Mouse (Mus musculus): Measurements from ENCODE around the gene Gm20605. TPM values are rescaled to one million over a fixed set of nuclear protein-coding genes. Genes with fewer than 3 reads are reported as not detected.

Gm20605 gene
- polyA plus RNA-seq, 1 experiment from 2014 or later = 2.6 TPM

DNA sequence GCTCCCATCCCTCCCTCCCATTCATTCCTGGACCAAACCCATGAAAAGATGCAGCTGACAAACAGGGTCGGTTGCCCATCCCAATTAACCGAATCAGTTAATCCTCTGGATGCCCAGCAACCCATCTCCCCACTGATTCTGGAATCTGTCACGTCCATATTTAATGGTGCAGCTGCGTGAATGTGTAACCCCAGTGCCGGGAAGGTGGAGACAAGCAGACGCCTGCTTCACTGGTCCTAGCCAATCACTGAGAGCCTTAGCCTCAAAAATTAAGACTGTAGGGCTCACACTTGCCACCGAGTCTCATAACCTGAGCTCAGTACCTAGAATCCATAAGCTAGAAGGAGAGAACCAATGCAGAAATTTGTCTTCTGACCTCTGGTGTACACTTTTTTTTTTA, 33.1 kb upstream of the Gm20605 start:
- H3K9me3 ChIP-seq (ENCODE audit: low read length) = no peaks in the 10 kb centered on the region
- TF ChIP-seq EP300 (IDR thresholded peaks at IDR 0.05; ENCODE audit: low read depth) (no peak), CTCF (IDR thresholded peaks at IDR 0.05; ENCODE audit: low read depth) (no peak)
- no peak overlapping the region for H3K27ac ChIP-seq (ENCODE audit: low read depth)
- no peaks in the 10 kb centered on the region for H3K27me3 ChIP-seq (ENCODE audit: insufficient read depth, low read length)
- peaks cover 2% of the 10 kb centered on the region; the same call in 1 of the 2 replicates for H3K36me3 ChIP-seq (replicated peaks; ENCODE audit: insufficient read depth, low read length)
- no peak for DNase-seq
- no peak for ATAC-seq
- H3K4me2 ChIP-seq (ENCODE audit: low read depth, low read length) = no peak overlapping the region
- no peak overlapping the region for H3K4me3 ChIP-seq (ENCODE audit: low read depth, low read length)
- peaks cover 24% of the 10 kb centered on the region for H3K4me1 ChIP-seq (ENCODE audit: insufficient read depth)
- WGBS (ENCODE audit: insufficient replicate concordance) = 85% methylated on average over 7 of the region's 7 CpGs
- no peak overlapping the region for H3K9ac ChIP-seq (replicated peaks)

GRCm38 (mm10) chr5:137596601-137597261, 32.2 kb upstream of the Gm20605 start:
- no peak for DNase-seq
- H3K27me3 ChIP-seq (ENCODE audit: insufficient read depth, low read length) = no peaks in the 10 kb centered on the region
- H3K9ac ChIP-seq (replicated peaks) = no peak overlapping the region; the same call in 1 of the 2 replicates

DNA sequence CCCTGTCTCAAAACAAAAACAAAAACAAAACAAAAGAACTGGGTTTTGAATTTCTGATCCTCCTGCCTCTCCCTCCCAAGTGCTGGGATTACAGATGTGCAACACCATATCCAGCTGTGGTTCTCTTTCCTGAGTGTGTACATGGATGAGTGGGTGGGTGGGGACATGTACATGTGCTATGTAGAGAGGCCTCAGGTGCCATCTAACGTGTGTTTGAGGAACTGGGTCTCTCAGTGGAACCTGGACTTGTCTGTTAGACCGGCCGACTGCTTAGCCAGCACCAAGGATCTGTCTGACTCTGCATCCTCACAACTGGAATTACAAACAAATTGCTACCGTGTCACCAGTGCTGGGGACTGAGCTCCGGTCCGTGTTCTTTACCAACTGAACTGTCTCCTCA, 31.4 kb upstream of the Gm20605 start:
- Histone ChIP-seq H3K9me3 (ENCODE audit: low read length) (no peaks in the 10 kb centered on the region), H3K36me3 (replicated peaks; ENCODE audit: insufficient read depth, low read length) (peaks cover 2% of the 10 kb centered on the region; the same call in 1 of the 2 replicates), H3K4me1 (ENCODE audit: insufficient read depth) (peaks cover 28% of the 10 kb centered on the region), H3K27me3 (ENCODE audit: insufficient read depth, low read length) (no peaks in the 10 kb centered on the region), H3K4me3 (ENCODE audit: low read depth, low read length) (no peak overlapping the region), H3K9ac (replicated peaks) (no peak overlapping the region), H3K4me2 (ENCODE audit: low read depth, low read length) (0 out of 2 replicates have a peak overlapping the region, but pooled peaks have one; percentile 63), H3K27ac (ENCODE audit: low read depth) (0 out of 2 replicates have a peak overlapping the region, but pooled peaks have one; percentile 8)
- ATAC-seq = no peak
- WGBS (ENCODE audit: insufficient replicate concordance) = 72% methylated on average over 6 of the region's 6 CpGs
- no peak for TF ChIP-seq EP300 (IDR thresholded peaks at IDR 0.05; ENCODE audit: low read depth)
- no peak for DNase-seq

More at GRCm38 (mm10) chr5:137596601-137597261, 32.2 kb upstream of the Gm20605 start:
- WGBS (ENCODE audit: insufficient replicate concordance) = 30% methylated on average over 29 of the region's 30 CpGs
- Histone ChIP-seq H3K36me3 (replicated peaks; ENCODE audit: insufficient read depth, low read length) (peaks cover 2% of the 10 kb centered on the region; the same call in 1 of the 2 replicates), H3K4me2 (ENCODE audit: low read depth, low read length) (peak overlapping the region; percentile 63), H3K27ac (ENCODE audit: low read depth) (peak overlapping the region; percentile 70), H3K4me1 (ENCODE audit: insufficient read depth) (peaks cover 24% of the 10 kb centered on the region), H3K9me3 (ENCODE audit: low read length) (no peaks in the 10 kb centered on the region), H3K4me3 (ENCODE audit: low read depth, low read length) (peak overlapping the region; percentile 26; the same call in 1 of the 2 replicates)
- TF ChIP-seq EP300 (IDR thresholded peaks at IDR 0.05; ENCODE audit: low read depth) (no peak), CTCF (IDR thresholded peaks at IDR 0.05; ENCODE audit: low read depth) (no peak)
- no peak for ATAC-seq

- Histone ChIP-seq H3K27me3 (ENCODE audit: insufficient read depth, low read length) (no peaks in the 10 kb centered on the region), H3K9ac (replicated peaks) (no peak overlapping the region), H3K36me3 (replicated peaks; ENCODE audit: insufficient read depth, low read length) (peaks cover 2% of the 10 kb centered on the region; the same call in 1 of the 2 replicates), H3K9me3 (ENCODE audit: low read length) (no peaks in the 10 kb centered on the region), H3K4me1 (ENCODE audit: insufficient read depth) (peaks cover 29% of the 10 kb centered on the region), H3K4me2 (ENCODE audit: low read depth, low read length) (peak overlapping the region; percentile 98; the same call in 1 of the 2 replicates), H3K27ac (ENCODE audit: low read depth) (0 out of 2 replicates have a peak overlapping the region, but pooled peaks have one; percentile 8), H3K4me3 (ENCODE audit: low read depth, low read length) (no peak overlapping the region)
- no peak for TF ChIP-seq CTCF (IDR thresholded peaks at IDR 0.05; ENCODE audit: low read depth)
- TF ChIP-seq EP300 (IDR thresholded peaks at IDR 0.05; ENCODE audit: low read depth) = no peak
- no peak for DNase-seq
- 40% methylated on average over 2 of the region's 2 CpGs for WGBS (ENCODE audit: insufficient replicate concordance)
- no peak for ATAC-seq
Measured at GRCm38 (mm10) chr5:137598100-137598826, 30.7 kb upstream of the Gm20605 start.

DNA sequence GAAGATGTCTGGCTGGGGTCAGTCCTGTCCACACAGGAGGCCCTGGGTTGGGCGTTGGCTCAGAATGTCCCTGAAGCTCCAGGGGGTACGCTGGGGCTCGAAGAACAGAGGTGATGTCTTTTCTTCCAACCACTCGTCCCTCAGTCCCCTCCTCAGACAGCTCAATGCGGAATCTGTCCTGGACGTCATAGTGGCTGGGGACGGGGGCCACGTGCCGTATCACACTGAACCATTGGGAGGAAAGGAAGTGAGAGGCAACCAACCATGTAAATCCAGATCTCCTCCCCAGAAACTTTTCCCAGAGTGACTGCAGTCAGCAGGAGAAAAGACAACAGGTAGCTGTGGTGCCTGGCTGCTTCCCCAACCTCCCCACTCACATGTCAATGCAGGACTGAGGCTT, 29.4 kb upstream of the Gm20605 start:
- peak overlapping the region; percentile 88 for H3K9ac ChIP-seq (replicated peaks)
- H3K9me3 ChIP-seq (ENCODE audit: low read length) = no peaks in the 10 kb centered on the region
- H3K36me3 ChIP-seq (replicated peaks; ENCODE audit: insufficient read depth, low read length) = peaks cover 2% of the 10 kb centered on the region; the same call in 1 of the 2 replicates
- no peak for ATAC-seq
- TF ChIP-seq EP300 (IDR thresholded peaks at IDR 0.05; ENCODE audit: low read depth) (no peak), CTCF (IDR thresholded peaks at IDR 0.05; ENCODE audit: low read depth) (no peak)
- no peaks in the 10 kb centered on the region for H3K27me3 ChIP-seq (ENCODE audit: insufficient read depth, low read length)
- DNase-seq = no peak
- H3K4me3 ChIP-seq (ENCODE audit: low read depth, low read length) = peak overlapping the region; percentile 69
- 28% methylated on average over 9 of the region's 9 CpGs for WGBS (ENCODE audit: insufficient replicate concordance)
- H3K4me2 ChIP-seq (ENCODE audit: low read depth, low read length) = peak overlapping the region; percentile 98
- peak overlapping the region; percentile 79 for H3K27ac ChIP-seq (ENCODE audit: low read depth)
- peaks cover 29% of the 10 kb centered on the region for H3K4me1 ChIP-seq (ENCODE audit: insufficient read depth)

DNA sequence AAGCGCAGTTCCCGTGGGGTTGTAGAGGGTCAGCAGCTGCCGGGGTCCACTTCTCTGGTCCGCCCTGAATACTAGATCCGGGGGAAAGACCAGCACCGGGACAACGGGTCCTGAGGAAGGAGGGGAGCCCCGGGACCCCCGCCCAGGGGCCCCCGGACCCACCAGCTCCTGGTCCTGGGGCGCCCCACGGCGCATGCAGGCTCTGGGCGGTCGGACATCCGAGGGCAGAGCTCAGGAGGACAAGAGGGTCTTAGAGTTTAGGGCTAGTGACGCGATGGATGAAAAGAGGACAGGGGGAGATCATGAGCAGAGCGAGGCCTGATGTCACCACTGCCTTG, 28.7 kb upstream of the Gm20605 start:
- DNase-seq = no peak
- under 1% methylated on average over 19 of the region's 19 CpGs for WGBS (ENCODE audit: insufficient replicate concordance)

More for the DNA sequence above, 28.7 kb upstream of the Gm20605 start:
- no peak for TF ChIP-seq CTCF (IDR thresholded peaks at IDR 0.05; ENCODE audit: low read depth)
- TF ChIP-seq EP300 (IDR thresholded peaks at IDR 0.05; ENCODE audit: low read depth) = no peak
- H3K36me3 ChIP-seq (replicated peaks; ENCODE audit: insufficient read depth, low read length) = peaks cover 2% of the 10 kb centered on the region; the same call in 1 of the 2 replicates
- peak overlapping the region; percentile 88 for H3K9ac ChIP-seq (replicated peaks)
- no peaks in the 10 kb centered on the region for H3K9me3 ChIP-seq (ENCODE audit: low read length)
- ATAC-seq = peak; percentile 34
- H3K27ac ChIP-seq (ENCODE audit: low read depth) = peak overlapping the region; percentile 79
- H3K4me2 ChIP-seq (ENCODE audit: low read depth, low read length) = peak overlapping the region; percentile 98
- no peaks in the 10 kb centered on the region for H3K27me3 ChIP-seq (ENCODE audit: insufficient read depth, low read length)
- peaks cover 29% of the 10 kb centered on the region for H3K4me1 ChIP-seq (ENCODE audit: insufficient read depth)
- peak overlapping the region; percentile 69 for H3K4me3 ChIP-seq (ENCODE audit: low read depth, low read length)

All from liver, postnatal 0 days (tissue).